Mouse (Mus musculus): ENCODE results near the gene Fcer1g. TPM values are rescaled to one million over a fixed set of nuclear protein-coding genes. Genes with fewer than 3 reads are reported as not detected.

Gene Fcer1g
- 4.7 to 12.2 TPM (median 7.7 TPM) in 4 replicates for total RNA-seq (2023; ENCODE audit: inconsistent age)

DNA sequence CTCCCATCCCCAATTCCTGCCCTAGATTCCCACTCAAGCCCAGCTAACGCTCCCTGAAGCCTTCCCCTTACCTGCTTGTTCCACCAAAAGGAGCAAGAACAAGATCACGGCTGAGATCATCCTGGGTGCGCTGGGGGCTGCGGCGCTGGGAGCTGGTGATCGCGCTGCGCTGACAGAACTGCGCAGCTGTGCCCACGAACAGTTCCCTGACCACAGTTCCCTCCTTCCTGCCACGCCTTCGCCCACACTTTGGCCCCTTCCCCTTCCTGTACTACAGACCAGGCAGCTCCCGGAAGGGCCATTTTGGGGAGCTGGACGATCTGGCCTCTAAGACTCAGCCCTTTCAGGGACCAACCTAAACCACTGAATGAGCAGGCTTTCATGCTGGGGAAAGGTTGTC is at the start of gene Fcer1g:
Gene Fcer1g (minus strand): TSS at position 240 of the 400 bp plus-strand sequence.

GRCm38 (mm10) chr1:171280916-171281527 is 46.9 kb upstream of the Fcer1g start, which contains the start of gene Ppox:
TSS of gene Ppox (minus strand) at chr1:171281186.

GRCm38 (mm10) chr1:171269848-171270572 is 35.8 kb upstream of the Fcer1g start, which contains the start of gene B4galt3:
TSS of gene B4galt3 (plus strand) at chr1:171270328.

GRCm38 (mm10) chr1:171250680-171251593 is 16.8 kb upstream of the Fcer1g start, which contains the start of gene Ndufs2:
TSS of gene Ndufs2 (minus strand) at chr1:171251388.

DNA sequence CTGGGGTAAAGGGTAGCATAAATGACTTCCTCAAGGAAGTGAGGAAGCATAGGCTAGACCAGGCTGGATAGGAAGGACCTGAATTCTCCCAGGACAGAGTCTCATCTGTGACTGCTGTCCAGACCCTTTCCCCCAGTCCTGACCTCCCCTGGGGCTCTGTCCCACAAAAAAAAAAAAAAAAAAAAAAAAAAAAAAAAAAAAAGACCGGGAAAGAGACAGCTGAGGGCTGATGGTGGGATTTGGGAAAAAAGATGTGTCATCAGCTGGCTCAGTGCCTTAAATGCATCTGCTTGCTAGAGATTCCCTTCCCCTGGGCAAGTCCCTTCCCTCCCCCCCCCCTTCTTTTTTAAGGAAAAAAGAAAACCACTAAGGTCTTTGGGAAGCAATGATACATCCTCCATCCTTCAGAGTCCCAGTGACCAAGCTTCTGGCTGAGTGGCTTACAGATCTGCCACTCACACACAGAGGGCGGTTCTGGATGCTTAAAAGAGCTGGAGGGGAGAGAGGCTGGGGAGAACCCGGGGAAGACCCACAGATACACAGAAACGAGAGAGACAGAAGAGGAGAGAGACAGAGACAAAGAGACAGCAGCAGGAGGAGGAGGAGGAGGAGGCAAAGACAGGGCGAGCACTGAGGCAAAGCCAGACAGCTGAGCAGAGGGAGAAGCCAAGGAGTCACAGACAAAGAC is 15.9 kb upstream of the Fcer1g start, which contains the start of gene Adamts4:
Gene Adamts4 (plus strand): TSS at position 509 of the 688 bp plus-strand sequence.

GRCm38 (mm10) chr1:171224857-171225256 is 9.3 kb downstream of the Fcer1g start, which contains the start of gene Apoa2:
TSS of gene Apoa2 (plus strand) at chr1:171225054.

GRCm38 (mm10) chr1:171222238-171223155 is 11.7 kb downstream of the Fcer1g start, which contains the start of gene Tomm40l:
TSS of gene Tomm40l (minus strand) at chr1:171222514.

GRCm38 (mm10) chr1:171213801-171214496 is 20.2 kb downstream of the Fcer1g start, which contains the start of gene Nr1i3:
TSS of gene Nr1i3 (plus strand) at chr1:171213970.

GRCm38 (mm10) chr1:171195887-171196397 is 38.2 kb downstream of the Fcer1g start, which contains the start of gene Pcp4l1:
TSS of gene Pcp4l1 (minus strand) at chr1:171196268.

Other genes with a start within 250 kb of the Fcer1g start
- 0.42 to 1.5 TPM (median 1.0 TPM) in 4 replicates for gene Fcgr4, start 215.4 kb downstream of the Fcer1g start, total RNA-seq (2023; ENCODE audit: inconsistent age)
- gene Fcgr3, start 169.4 kb downstream of the Fcer1g start, total RNA-seq (2023; ENCODE audit: inconsistent age) = 1.7 to 2.7 TPM (median 2.1 TPM) in 4 replicates
- 0.67 to 2.6 TPM (median 1.1 TPM) in 4 replicates for gene Cfap126, start 120.4 kb downstream of the Fcer1g start, total RNA-seq (2023; ENCODE audit: inconsistent age)
- gene Sdhc, start 83.8 kb downstream of the Fcer1g start, total RNA-seq (2023; ENCODE audit: inconsistent age) = 89.4 to 111 TPM (median 94.1 TPM) in 4 replicates
- gene Mpz, start 83.7 kb downstream of the Fcer1g start, total RNA-seq (2023; ENCODE audit: inconsistent age) = not detected in 4 replicates
- not detected in 4 replicates for gene Pcp4l1, start 38.1 kb downstream of the Fcer1g start, total RNA-seq (2023; ENCODE audit: inconsistent age)
- not detected in 4 replicates for gene Nr1i3, start 20.4 kb downstream of the Fcer1g start, total RNA-seq (2023; ENCODE audit: inconsistent age)
- gene Tomm40l, start 11.9 kb downstream of the Fcer1g start, total RNA-seq (2023; ENCODE audit: inconsistent age) = 21.8 to 26.5 TPM (median 24.2 TPM) in 4 replicates
- not detected in 4 replicates for gene Apoa2, start 9.3 kb downstream of the Fcer1g start, total RNA-seq (2023; ENCODE audit: inconsistent age)
- gene Adamts4, start 16.1 kb upstream of the Fcer1g start, total RNA-seq (2023; ENCODE audit: inconsistent age) = not detected in 4 replicates
- 120 to 147 TPM (median 125 TPM) in 4 replicates for gene Ndufs2, start 17.0 kb upstream of the Fcer1g start, total RNA-seq (2023; ENCODE audit: inconsistent age)
- 79.8 to 117 TPM (median 101 TPM) in 4 replicates for gene B4galt3, start 36.0 kb upstream of the Fcer1g start, total RNA-seq (2023; ENCODE audit: inconsistent age)
- gene Ppox, start 46.8 kb upstream of the Fcer1g start, total RNA-seq (2023; ENCODE audit: inconsistent age) = 60.4 to 71.5 TPM (median 66.1 TPM) in 4 replicates
- gene Usp21, start 53.6 kb upstream of the Fcer1g start, total RNA-seq (2023; ENCODE audit: inconsistent age) = 48.5 to 60.7 TPM (median 55.3 TPM) in 4 replicates
- gene Ufc1, start 60.7 kb upstream of the Fcer1g start, total RNA-seq (2023; ENCODE audit: inconsistent age) = 44.8 to 53.1 TPM (median 48.1 TPM) in 4 replicates
- gene Dedd, start 94.8 kb upstream of the Fcer1g start, total RNA-seq (2023; ENCODE audit: inconsistent age) = 31.3 to 39.4 TPM (median 34.5 TPM) in 4 replicates
- gene Nit1, start 111.3 kb upstream of the Fcer1g start, total RNA-seq (2023; ENCODE audit: inconsistent age) = 26.8 to 31.8 TPM (median 28.6 TPM) in 4 replicates
- gene Pfdn2, start 111.3 kb upstream of the Fcer1g start, total RNA-seq (2023; ENCODE audit: inconsistent age) = 67.5 to 78.8 TPM (median 74.9 TPM) in 4 replicates
- gene Klhdc9, start 126.4 kb upstream of the Fcer1g start, total RNA-seq (2023; ENCODE audit: inconsistent age) = 0.32 to 0.58 TPM (median 0.45 TPM) in 4 replicates
- 0.21 to 0.58 TPM (median 0.45 TPM) in 4 replicates for gene Nectin4, start 135.7 kb upstream of the Fcer1g start, total RNA-seq (2023; ENCODE audit: inconsistent age)
- gene Arhgap30, start 154.6 kb upstream of the Fcer1g start, total RNA-seq (2023; ENCODE audit: inconsistent age) = 295 to 311 TPM (median 296 TPM) in 4 replicates
- 168 to 206 TPM (median 179 TPM) in 4 replicates for gene Usf1, start 176.9 kb upstream of the Fcer1g start, total RNA-seq (2023; ENCODE audit: inconsistent age)
- gene Tstd1, start 184.5 kb upstream of the Fcer1g start, total RNA-seq (2023; ENCODE audit: inconsistent age) = 6.4 to 19.0 TPM (median 10.9 TPM) in 4 replicates
- gene F11r, start 203.2 kb upstream of the Fcer1g start, total RNA-seq (2023; ENCODE audit: inconsistent age) = 0.27 to 1.3 TPM (median 0.89 TPM) in 4 replicates

Measured in B cell, adult (primary cell).